Mouse (Mus musculus) CH12.LX (cell line): ENCODE measurements at regions not wholly inside any gene's neighbourhood (a gene's known extent, or its start where the extent isn't known, plus 50 kb on each side); places are given as distances from the start of the nearest gene placed in this dataset.
"Not testable (repeated sequence)": the region's sequence is repeated elsewhere in the genome, so short reads cannot be mapped to it uniquely, and the experiment has no call there.

Experiments used
- DNase-seq: peaks from one replicate; pipeline ENCODE4 v3.0.0-alpha.2; 2013; ENCODE audit errors: extremely low read depth
- H3K27ac ChIP-seq: 2 replicates; pipeline ENCODE4 v1.5.1; 2012; ENCODE audit warnings: low read depth, mild to moderate bottlenecking, control low read depth, moderate library complexity; ENCODE audit not compliant: insufficient read depth
- H3K27me3 ChIP-seq: replicated peaks from 2 replicates; pipeline ENCODE3; 2012; ENCODE audit warnings: inconsistent platforms
- H3K36me3 ChIP-seq, 2 experiments: replicated peaks in 1 of 2; 2 replicates each; pipeline versions ENCODE3 to v1.6.1; 2012; ENCODE audit warnings: inconsistent platforms in 1 of 2, low read length in 1 of 2, mild to moderate bottlenecking in 1 of 2, mixed read lengths in 1 of 2, moderate library complexity in 1 of 2; ENCODE audit not compliant: control insufficient read depth in 1 of 2, insufficient read depth in 1 of 2
- H3K4me1 ChIP-seq, 2 experiments: 2 replicates each; pipeline ENCODE4 v1.6.1; 2012; ENCODE audit warnings: inconsistent platforms in 1 of 2, moderate library complexity in 1 of 2; ENCODE audit not compliant: insufficient read depth in 2 of 2, control insufficient read depth in 1 of 2
- H3K4me2 ChIP-seq: 2 replicates; pipeline ENCODE4 v1.6.1; 2012; ENCODE audit warnings: low read depth, mild to moderate bottlenecking, control low read depth; ENCODE audit not compliant: poor library complexity, insufficient read depth, severe bottlenecking
- H3K4me3 ChIP-seq, 3 experiments: fragments of 150-350 bp in 1 of 3; sonication (generic) in 1 of 3; replicated peaks in 1 of 3; 2 replicates each; pipeline versions ENCODE3 to v1.5.1; 2011 to 2012; ENCODE audit warnings: low read depth in 2 of 3, low read length in 2 of 3, mild to moderate bottlenecking in 2 of 3, moderate library complexity in 2 of 3, control low read depth in 1 of 3, improper control_type of control experiment in 1 of 3, inconsistent platforms in 1 of 3, mixed read lengths in 1 of 3; ENCODE audit not compliant: poor library complexity in 1 of 3
- H3K79me2 ChIP-seq: replicated peaks from 2 replicates; pipeline ENCODE4 v1.6.1; 2012; ENCODE audit warnings: mild to moderate bottlenecking, moderate library complexity; ENCODE audit not compliant: control insufficient read depth, poor library complexity, insufficient read depth, severe bottlenecking; ENCODE audit errors: extremely low read depth
- H3K9ac ChIP-seq: 2 replicates; pipeline ENCODE4 v1.6.1; 2012; ENCODE audit warnings: low read depth, mild to moderate bottlenecking, control low read depth, moderate library complexity; ENCODE audit not compliant: insufficient read depth
- H3K9me3 ChIP-seq: replicated peaks from 2 replicates; pipeline ENCODE3; 2012; ENCODE audit warnings: low read length, inconsistent platforms, mixed read lengths
- BHLHE40 ChIP-seq: IDR thresholded peaks from 2 replicates; pipeline ENCODE4 v1.6.1; 2011; ENCODE audit warnings: mild to moderate bottlenecking, low read depth, low read length, improper control_type of control experiment
- E2F4 ChIP-seq: IDR thresholded peaks from 2 replicates; pipeline ENCODE4 v1.6.1; 2011; ENCODE audit warnings: low read depth, low read length, improper control_type of control experiment; ENCODE audit not compliant: insufficient replicate concordance
- ELF1 ChIP-seq: IDR thresholded peaks from 2 replicates; pipeline ENCODE4 v1.6.1; 2014; ENCODE audit warnings: low read depth, mild to moderate bottlenecking, inconsistent platforms, low read length, improper control_type of control experiment
- IRF4 ChIP-seq: IDR thresholded peaks from 2 replicates; pipeline ENCODE4 v1.6.1; 2014; ENCODE audit warnings: low read depth, mild to moderate bottlenecking, inconsistent platforms, low read length, improper control_type of control experiment
- MAX ChIP-seq: IDR thresholded peaks from 2 replicates; pipeline ENCODE4 v1.6.1; 2011; ENCODE audit warnings: low read length, improper control_type of control experiment
- MXI1 ChIP-seq: IDR thresholded peaks from 2 replicates; pipeline ENCODE4 v1.6.1; 2011; ENCODE audit warnings: mild to moderate bottlenecking, low read depth, low read length, improper control_type of control experiment
- POLR2A ChIP-seq: IDR thresholded peaks from 2 replicates; pipeline ENCODE4 v1.6.1; 2011; ENCODE audit warnings: low read depth, mild to moderate bottlenecking, improper control_type of control experiment, low read length
- RAD21 ChIP-seq: IDR thresholded peaks from 2 replicates; pipeline ENCODE4 v1.6.1; 2011; ENCODE audit warnings: low read depth, mild to moderate bottlenecking, low read length, improper control_type of control experiment, moderate library complexity
- RCOR1 ChIP-seq: conservative IDR thresholded peaks from 2 replicates; pipeline ENCODE4 v1.6.1; 2012; ENCODE audit warnings: low read depth, mild to moderate bottlenecking, inconsistent platforms, low read length, improper control_type of control experiment
- ZC3H11A ChIP-seq: IDR thresholded peaks from 2 replicates; pipeline ENCODE4 v1.6.1; 2012; ENCODE audit warnings: low read depth, mild to moderate bottlenecking, inconsistent platforms, low read length, improper control_type of control experiment
- dilution Hi-C: fragments of 300-500 bp; cut with MboI; formaldehyde crosslinking; loops from 2 replicates; pipeline ENCODE4 v1.14.3; 2020; ENCODE audit warnings: low sequenced_read_pairs; ENCODE audit not compliant: extremely low pct_unique_long_range_greater_than_20kb, extremely low pct_ligation_motif_present
- in situ Hi-C: fragments of 300-500 bp; cut with MboI; formaldehyde crosslinking; loops from 3 replicates; pipeline ENCODE4 v1.14.3; 2019; ENCODE audit warnings: low sequenced_read_pairs, low pct_ligation_motif_present, low pct_unique_long_range_greater_than_20kb, mixed read lengths

GRCm38 (mm10) chr12:115883719-115884118, 163.8 kb upstream of the Zfp386 start:
- H3K36me3 ChIP-seq: no peaks in the 10 kb centered on the region
- in situ Hi-C loops (no loop called here), dilution Hi-C loops (no loop called here)
- no peak overlapping the region for H3K9ac ChIP-seq
- no peak overlapping the region for H3K4me3 ChIP-seq
- no peaks in the 10 kb centered on the region for H3K4me1 ChIP-seq
- DNase-seq: no peak
- H3K4me2 ChIP-seq: no peak overlapping the region
- H3K9me3 ChIP-seq: no peaks in the 10 kb centered on the region
- TF ChIP-seq RCOR1 (no peak), IRF4 (no peak), POLR2A (no peak)
- TF ChIP-seq, all 38 proteins: peak for 0
- Histone ChIP-seq H3K27me3 (peaks cover 23% of the 10 kb centered on the region), H3K79me2 (no peaks in the 10 kb centered on the region), H3K27ac (no peak overlapping the region)

GRCm38 (mm10) chr12:115887976-115888375, 159.5 kb upstream of the Zfp386 start:
- Histone ChIP-seq H3K4me2 (no peak overlapping the region), H3K4me3 (no peak overlapping the region), H3K9me3 (no peaks in the 10 kb centered on the region), H3K27me3 (peaks cover 20% of the 10 kb centered on the region), H3K36me3 (no peaks in the 10 kb centered on the region), H3K4me1 (no peaks in the 10 kb centered on the region), H3K79me2 (no peaks in the 10 kb centered on the region), H3K27ac (no peak overlapping the region), H3K9ac (no peak overlapping the region)
- DNase-seq: no peak
- dilution Hi-C loops: no loop called here
- no peak for TF ChIP-seq ZC3H11A
- no peak for TF ChIP-seq BHLHE40
- no peak for TF ChIP-seq POLR2A
- TF ChIP-seq E2F4: no peak
- TF ChIP-seq MAX: no peak
- no peak for TF ChIP-seq ELF1
- TF ChIP-seq MXI1: no peak
- no peak for TF ChIP-seq RAD21
- in situ Hi-C loops: no loop called here

GRCm38 (mm10) chr12:115892656-115893055, 154.9 kb upstream of the Zfp386 start:
- H3K79me2 ChIP-seq, H3K36me3 ChIP-seq, H3K9ac ChIP-seq, DNase-seq, H3K4me1 ChIP-seq, H3K27me3 ChIP-seq, H3K9me3 ChIP-seq, dilution Hi-C loops, H3K27ac ChIP-seq, H3K4me2 ChIP-seq, in situ Hi-C loops, H3K4me3 ChIP-seq: not testable (repeated sequence)

DNA sequence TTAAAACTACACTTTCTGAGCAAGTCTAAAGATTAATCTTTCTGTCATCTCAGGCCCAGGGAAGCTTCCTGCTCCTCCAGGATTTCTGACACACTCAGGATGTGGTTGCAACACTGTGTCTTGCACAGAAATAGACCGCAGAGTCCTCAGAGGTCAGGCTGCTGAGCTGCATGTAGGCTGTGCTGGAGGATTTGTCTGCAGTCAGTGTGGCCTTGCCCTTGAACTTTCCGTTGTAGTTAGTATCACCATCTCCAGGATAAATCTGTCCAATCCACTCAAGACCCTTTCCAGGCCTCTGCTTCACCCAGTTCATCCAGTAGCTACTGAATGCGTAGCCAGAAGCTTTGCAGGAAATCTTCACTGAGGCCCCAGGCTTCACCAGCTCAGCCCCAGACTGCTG, 135.3 kb upstream of the Zfp386 start:
- dilution Hi-C loops: not testable (repeated sequence)

More for the DNA sequence above, 135.3 kb upstream of the Zfp386 start:
- H3K36me3 ChIP-seq, H3K9ac ChIP-seq, H3K9me3 ChIP-seq, H3K4me1 ChIP-seq, DNase-seq, H3K4me2 ChIP-seq, in situ Hi-C loops, H3K27ac ChIP-seq, H3K79me2 ChIP-seq, H3K4me3 ChIP-seq, H3K27me3 ChIP-seq: not testable (repeated sequence)
